ENCODE assay signal across 24 mouse cellular contexts in genomic region chr10:42001260-42001659, GRCm38 (mm10). TPM values are rescaled to one million over a fixed set of nuclear protein-coding genes. Genes with fewer than 3 reads are reported as not detected.
DNase-seq lines count a peak whose midpoint lies in the region; ATAC-seq and TF ChIP-seq lines count a peak whose summit lies in the region.
"Had no signal": no experiment of that assay in that cellular context is flagged by ENCODE, and none has a peak within 500 bp of the region (broad histone marks: within the 10 kb centered on the region; RNA-seq: fewer than 3 reads in every experiment).

No protein-coding gene starts in this region.

- no peak overlapping the region for H3K4me3 ChIP-seq in heart, embryonic 13.5 days
- no peak overlapping the region for H3K4me3 ChIP-seq in heart, postnatal 0 days (ENCODE audit: low read depth, low read length)
- H3K4me3 ChIP-seq: embryonic facial prominence, embryonic 12.5 days; embryonic facial prominence, embryonic 15.5 days; forebrain, embryonic 12.5 days; hindbrain, embryonic 12.5 days; hindbrain, embryonic 15.5 days had no signal

- no peak for TF ChIP-seq CTCF in heart, postnatal 0 days (IDR thresholded peaks at IDR 0.05; ENCODE audit: low read depth)

- no peak overlapping the region for H3K9ac ChIP-seq in heart, embryonic 13.5 days
- no peak overlapping the region for H3K9ac ChIP-seq in heart, postnatal 0 days (replicated peaks; ENCODE audit: low read depth, low read length)
- H3K9ac ChIP-seq: embryonic facial prominence, embryonic 12.5 days; embryonic facial prominence, embryonic 15.5 days; forebrain, embryonic 12.5 days; hindbrain, embryonic 12.5 days; hindbrain, embryonic 15.5 days had no signal

- no peak for ATAC-seq in heart, embryonic 13.5 days (ENCODE audit: extremely low read depth, insufficient number of reproducible peaks, low FRiP score, low TSS enrichment)
- ATAC-seq in heart, postnatal 0 days (ENCODE audit: insufficient read depth, low read depth) = no peak
- ATAC-seq: activated CD4-positive, CD25-positive, alpha-beta regulatory T cell, adult 4 months; forebrain, embryonic 16.5 days; intestine, postnatal 0 days had no signal

- WGBS in heart, embryonic 13.5 days = 69% methylated on average over 3 of the region's 3 CpGs
- 68% methylated on average over 3 of the region's 3 CpGs for WGBS in heart, postnatal 0 days

- H3K36me3 ChIP-seq in heart, embryonic 13.5 days = no peaks in the 10 kb centered on the region
- no peaks in the 10 kb centered on the region for H3K36me3 ChIP-seq in heart, postnatal 0 days (replicated peaks; ENCODE audit: control insufficient read depth, insufficient read depth, low read length)
- H3K36me3 ChIP-seq: embryonic facial prominence, embryonic 12.5 days; forebrain, embryonic 12.5 days; hindbrain, embryonic 12.5 days had no signal

- intact Hi-C loops in heart, postnatal 25 days (cut with DNase I) = no loop called here

- 0 out of 2 replicates have a peak overlapping the region, but pooled peaks have one; percentile 36 for H3K27ac ChIP-seq in heart, embryonic 13.5 days (replicated peaks)
- peak overlapping the region; percentile 62 for H3K27ac ChIP-seq in heart, postnatal 0 days (ENCODE audit: low read depth)
- H3K27ac ChIP-seq: embryonic facial prominence, embryonic 12.5 days; embryonic facial prominence, embryonic 15.5 days; forebrain, embryonic 12.5 days; hindbrain, embryonic 12.5 days; hindbrain, embryonic 15.5 days had no signal

- peaks cover 49% of the 10 kb centered on the region for H3K4me1 ChIP-seq in heart, embryonic 13.5 days
- H3K4me1 ChIP-seq in heart, postnatal 0 days (ENCODE audit: control insufficient read depth, insufficient read depth) = peaks cover 28% of the 10 kb centered on the region
- H3K4me1 ChIP-seq: embryonic facial prominence, embryonic 12.5 days; embryonic facial prominence, embryonic 15.5 days; forebrain, embryonic 12.5 days; hindbrain, embryonic 15.5 days had no signal

- no peaks in the 10 kb centered on the region; the same call in 1 of the 2 replicates for H3K27me3 ChIP-seq in heart, embryonic 13.5 days (replicated peaks)
- no peaks in the 10 kb centered on the region for H3K27me3 ChIP-seq in heart, postnatal 0 days (ENCODE audit: control insufficient read depth, insufficient read depth, low read length)
- H3K27me3 ChIP-seq: embryonic facial prominence, embryonic 12.5 days; embryonic facial prominence, embryonic 15.5 days; forebrain, embryonic 12.5 days; hindbrain, embryonic 12.5 days; hindbrain, embryonic 15.5 days had no signal

- peak; percentile 47 to 75 for DNase-seq in adrenal gland, adult (ENCODE audit: inconsistent age in 2 of 2, low spot score in 1 of 2)
- no peak for DNase-seq in adrenal gland, adult 8-10 months
- DNase-seq in adrenal gland, postnatal 36 days = peak; percentile 21 to 41
- no peak for DNase-seq in adrenal gland, postnatal 25 days
- DNase-seq in heart, postnatal 25 days (ENCODE audit: low spot score) = no peak
- no peak for DNase-seq in heart, postnatal 0 days (ENCODE audit: low spot score)
- DNase-seq in heart, adult 18-20 months = no peak
- DNase-seq: cerebellum, adult 11 months; cerebellum, adult 2 months; cerebellum, adult 9-11 months; cerebellum, postnatal 25 days; gastrocnemius, postnatal 10 days; gastrocnemius, postnatal 36 days; kidney, adult 2 months had no signal

- TF ChIP-seq EP300 in heart, postnatal 0 days (IDR thresholded peaks at IDR 0.05; ENCODE audit: low read depth) = no peak

- H3K4me2 ChIP-seq in heart, embryonic 13.5 days = no peak overlapping the region
- no peak overlapping the region for H3K4me2 ChIP-seq in heart, postnatal 0 days (ENCODE audit: low read depth, low read length)
- H3K4me2 ChIP-seq: embryonic facial prominence, embryonic 12.5 days; embryonic facial prominence, embryonic 15.5 days; forebrain, embryonic 12.5 days; hindbrain, embryonic 12.5 days; hindbrain, embryonic 15.5 days had no signal

- no peaks in the 10 kb centered on the region for H3K9me3 ChIP-seq in heart, embryonic 13.5 days
- H3K9me3 ChIP-seq in heart, postnatal 0 days (replicated peaks; ENCODE audit: control insufficient read depth, low read length) = no peaks in the 10 kb centered on the region
- H3K9me3 ChIP-seq: embryonic facial prominence, embryonic 12.5 days; embryonic facial prominence, embryonic 15.5 days; forebrain, embryonic 12.5 days; hindbrain, embryonic 12.5 days; hindbrain, embryonic 15.5 days had no signal

RNA-seq across cellular contexts. Expression of gene Armc2, which starts 17.0 kb away (rescaled TPM):
- 1 to 10 TPM in 3 of 4 experiments, under 1 TPM in 1; 0.98 to 4.1 (median 2.8) TPM for total RNA-seq in adrenal gland, adult 8-10 months (2022)
- total RNA-seq in adrenal gland, postnatal 36 days (2021) = 1 to 10 TPM; 1.2 to 3.8 TPM
- 1.2 and 2.9 TPM in 2 replicates for total RNA-seq in adrenal gland, postnatal 25 days (2021)
- 0.94 and 1.2 TPM in 2 replicates for polyA plus RNA-seq in heart, embryonic 13.5 days (2015; fragmentation: Nextera tagmentation; extraction: Ambion mirVana)
- 1 to 10 TPM; 7.8 to 8.2 TPM for total RNA-seq in heart, postnatal 25 days (2021)
- total RNA-seq in heart, postnatal 0 days (2014; rRNA removed; ENCODE audit: low replicate concordance) = 3.3 and 8.5 TPM in 2 replicates
- 1.7 and 2.7 TPM in 2 replicates for polyA plus RNA-seq in heart, postnatal 0 days (2015; fragmentation: Nextera tagmentation; extraction: Ambion mirVana)
- total RNA-seq in heart, adult 18-20 months (2021) = 10 to 100 TPM; 18.4 to 22.6 TPM
- total RNA-seq: granulocyte monocyte progenitor cell, adult 5-6 weeks had no signal

Comparison
In these comparisons a context has a peak if more than half of its experiments do, and no peak if none do; other contexts are left out.
1. DNase-seq: peak in adrenal gland, adult (2 of 2) and adrenal gland, postnatal 36 days (2 of 2); none in adrenal gland, adult 8-10 months (single experiment), adrenal gland, postnatal 25 days (single experiment), heart, postnatal 25 days (single experiment), heart, postnatal 0 days (single experiment) and heart, adult 18-20 months (0 of 2).